Mouse (Mus musculus): ENCODE measurements around the gene Midn. TPM values are rescaled to one million over a fixed set of nuclear protein-coding genes. Genes with fewer than 3 reads are reported as not detected.

Midn gene
- polyA plus RNA-seq, 1 experiment from 2014 or later: 18.6 TPM

GRCm38 (mm10) chr10:80177441-80178279 is 29.6 kb downstream of the Midn start:
- 68% methylated on average over 7 of the region's 7 CpGs for WGBS
- Histone ChIP-seq H3K9ac (no peak overlapping the region), H3K4me1 (peaks cover 28% of the 10 kb centered on the region), H3K9me3 (no peaks in the 10 kb centered on the region), H3K36me3 (no peaks in the 10 kb centered on the region), H3K4me2 (no peak overlapping the region), H3K27ac (no peak overlapping the region), H3K27me3 (no peaks in the 10 kb centered on the region), H3K4me3 (no peak overlapping the region)
- ATAC-seq (ENCODE audit: borderline replicate concordance, extremely low read depth, low FRiP score, low TSS enrichment): no peak

GRCm38 (mm10) chr10:80179068-80180051 is 31.3 kb downstream of the Midn start, which contains the start of gene Efna2:
Gene Efna2, plus strand, starts transcription at chr10:80179482.
- 2% methylated on average over 62 of the region's 106 CpGs for WGBS

GRCm38 (mm10) chr10:80180288-80180687 is 32.2 kb downstream of the Midn start:
- no peaks in the 10 kb centered on the region for H3K36me3 ChIP-seq
- H3K9ac ChIP-seq: peak overlapping the region; percentile 70
- ATAC-seq (ENCODE audit: borderline replicate concordance, extremely low read depth, low FRiP score, low TSS enrichment): no peak
- H3K4me1 ChIP-seq: peaks cover 23% of the 10 kb centered on the region
- 28% methylated on average over 6 of the region's 6 CpGs for WGBS
- peak overlapping the region; percentile 64 for H3K4me2 ChIP-seq
- peak overlapping the region; percentile 58 for H3K4me3 ChIP-seq
- H3K27me3 ChIP-seq: no peaks in the 10 kb centered on the region
- no peak overlapping the region for H3K27ac ChIP-seq
- no peaks in the 10 kb centered on the region for H3K9me3 ChIP-seq

More at GRCm38 (mm10) chr10:80179068-80180051, 31.3 kb downstream of the Midn start, which contains the start of gene Efna2:
- H3K9ac ChIP-seq: peak within 1 kb of the TSS; percentile 70
- H3K36me3 ChIP-seq: no peaks in the 10 kb centered on the region
- H3K4me3 ChIP-seq: peak within 1 kb of the TSS; percentile 58
- H3K27me3 ChIP-seq: no peaks in the 10 kb centered on the region
- H3K4me2 ChIP-seq: peak within 1 kb of the TSS; percentile 64
- H3K27ac ChIP-seq: peak within 1 kb of the TSS; percentile 49
- H3K4me1 ChIP-seq: peaks cover 23% of the 10 kb centered on the region
- peak; percentile 68; the same call in 1 of the 2 replicates for ATAC-seq (ENCODE audit: borderline replicate concordance, extremely low read depth, low FRiP score, low TSS enrichment)
- H3K9me3 ChIP-seq: no peaks in the 10 kb centered on the region

- ATAC-seq (ENCODE audit: borderline replicate concordance, extremely low read depth, low FRiP score, low TSS enrichment): no peak
- H3K36me3 ChIP-seq: no peaks in the 10 kb centered on the region
- H3K9me3 ChIP-seq: no peaks in the 10 kb centered on the region
- peak overlapping the region; percentile 58 for H3K4me3 ChIP-seq
- H3K9ac ChIP-seq: peak overlapping the region; percentile 70; the same call in 1 of the 2 replicates
- no peaks in the 10 kb centered on the region for H3K27me3 ChIP-seq
- no peak overlapping the region for H3K27ac ChIP-seq
- peaks cover 20% of the 10 kb centered on the region for H3K4me1 ChIP-seq
- 41% methylated on average over 5 of the region's 5 CpGs for WGBS
- peak overlapping the region; percentile 64 for H3K4me2 ChIP-seq
These were observed 32.8 kb downstream of the Midn start for GRCm38 (mm10) chr10:80180823-80181222.

- 89% methylated on average over 7 of the region's 7 CpGs for WGBS
- H3K36me3 ChIP-seq: no peaks in the 10 kb centered on the region
- no peak overlapping the region for H3K4me2 ChIP-seq
These were observed 34.5 kb downstream of the Midn start for GRCm38 (mm10) chr10:80182547-80182946.

GRCm38 (mm10) chr10:80186649-80187048 is 38.6 kb downstream of the Midn start:
- peaks cover 31% of the 10 kb centered on the region for H3K27me3 ChIP-seq
- WGBS: 59% methylated on average over 27 of the region's 27 CpGs
- H3K4me2 ChIP-seq: no peak overlapping the region

More at GRCm38 (mm10) chr10:80182547-80182946, 34.5 kb downstream of the Midn start:
- Histone ChIP-seq H3K27me3 (no peaks in the 10 kb centered on the region), H3K4me3 (no peak overlapping the region), H3K9ac (no peak overlapping the region), H3K9me3 (no peaks in the 10 kb centered on the region), H3K27ac (no peak overlapping the region), H3K4me1 (peaks cover 19% of the 10 kb centered on the region)
- ATAC-seq (ENCODE audit: borderline replicate concordance, extremely low read depth, low FRiP score, low TSS enrichment): no peak

GRCm38 (mm10) chr10:80187739-80188138 is 39.7 kb downstream of the Midn start:
- peaks cover 10% of the 10 kb centered on the region; the same call in 1 of the 2 replicates for H3K36me3 ChIP-seq
- no peaks in the 10 kb centered on the region for H3K9me3 ChIP-seq
- ATAC-seq (ENCODE audit: borderline replicate concordance, extremely low read depth, low FRiP score, low TSS enrichment): no peak
- H3K9ac ChIP-seq: no peak overlapping the region
- H3K27me3 ChIP-seq: peaks cover 41% of the 10 kb centered on the region
- WGBS: 90% methylated on average over 10 of the region's 10 CpGs
- H3K27ac ChIP-seq: no peak overlapping the region
- peaks cover 15% of the 10 kb centered on the region for H3K4me1 ChIP-seq
- H3K4me3 ChIP-seq: no peak overlapping the region
- H3K4me2 ChIP-seq: no peak overlapping the region

More at GRCm38 (mm10) chr10:80186649-80187048, 38.6 kb downstream of the Midn start:
- peaks cover 15% of the 10 kb centered on the region for H3K4me1 ChIP-seq
- no peak overlapping the region for H3K9ac ChIP-seq
- H3K4me3 ChIP-seq: no peak overlapping the region
- no peak for ATAC-seq (ENCODE audit: borderline replicate concordance, extremely low read depth, low FRiP score, low TSS enrichment)
- H3K27ac ChIP-seq: no peak overlapping the region
- no peaks in the 10 kb centered on the region for H3K9me3 ChIP-seq
- H3K36me3 ChIP-seq: peaks cover 10% of the 10 kb centered on the region; the same call in 1 of the 2 replicates

- WGBS: 82% methylated on average over 15 of the region's 15 CpGs
- peaks cover 41% of the 10 kb centered on the region for H3K27me3 ChIP-seq
These were observed 40.5 kb downstream of the Midn start for GRCm38 (mm10) chr10:80188453-80189024.

GRCm38 (mm10) chr10:80189999-80190398 is 41.9 kb downstream of the Midn start:
- Histone ChIP-seq H3K4me3 (peak overlapping the region; percentile 41), H3K9me3 (no peaks in the 10 kb centered on the region), H3K4me2 (peak overlapping the region; percentile 72), H3K27me3 (peaks cover 41% of the 10 kb centered on the region), H3K9ac (no peak overlapping the region), H3K4me1 (peaks cover 15% of the 10 kb centered on the region), H3K27ac (no peak overlapping the region), H3K36me3 (peaks cover 10% of the 10 kb centered on the region; the same call in 1 of the 2 replicates)
- 9% methylated on average over 21 of the region's 21 CpGs for WGBS
- ATAC-seq (ENCODE audit: borderline replicate concordance, extremely low read depth, low FRiP score, low TSS enrichment): no peak

More at GRCm38 (mm10) chr10:80188453-80189024, 40.5 kb downstream of the Midn start:
- ATAC-seq (ENCODE audit: borderline replicate concordance, extremely low read depth, low FRiP score, low TSS enrichment): no peak
- H3K9me3 ChIP-seq: no peaks in the 10 kb centered on the region
- no peak overlapping the region for H3K9ac ChIP-seq
- peaks cover 10% of the 10 kb centered on the region; the same call in 1 of the 2 replicates for H3K36me3 ChIP-seq
- H3K27ac ChIP-seq: no peak overlapping the region
- peaks cover 15% of the 10 kb centered on the region for H3K4me1 ChIP-seq
- no peak overlapping the region for H3K4me3 ChIP-seq
- H3K4me2 ChIP-seq: no peak overlapping the region

GRCm38 (mm10) chr10:80190491-80191051 is 42.5 kb downstream of the Midn start:
- Histone ChIP-seq H3K4me3 (peak overlapping the region; percentile 41), H3K27ac (no peak overlapping the region), H3K9me3 (no peaks in the 10 kb centered on the region), H3K27me3 (peaks cover 41% of the 10 kb centered on the region), H3K9ac (peak overlapping the region; percentile 44), H3K36me3 (peaks cover 10% of the 10 kb centered on the region; the same call in 1 of the 2 replicates), H3K4me1 (peaks cover 15% of the 10 kb centered on the region), H3K4me2 (peak overlapping the region; percentile 72)
- WGBS: under 1% methylated on average over 48 of the region's 48 CpGs
- no peak; the same call in 1 of the 2 replicates for ATAC-seq (ENCODE audit: borderline replicate concordance, extremely low read depth, low FRiP score, low TSS enrichment)

- H3K4me1 ChIP-seq: peaks cover 15% of the 10 kb centered on the region
- H3K27me3 ChIP-seq: peaks cover 34% of the 10 kb centered on the region
- 77% methylated on average over 6 of the region's 6 CpGs for WGBS
These were observed 45.9 kb downstream of the Midn start for GRCm38 (mm10) chr10:80193976-80194375.

More at GRCm38 (mm10) chr10:80193976-80194375, 45.9 kb downstream of the Midn start:
- H3K4me3 ChIP-seq: no peak overlapping the region
- H3K27ac ChIP-seq: no peak overlapping the region
- ATAC-seq (ENCODE audit: borderline replicate concordance, extremely low read depth, low FRiP score, low TSS enrichment): no peak
- no peak overlapping the region for H3K9ac ChIP-seq
- H3K36me3 ChIP-seq: no peaks in the 10 kb centered on the region
- H3K4me2 ChIP-seq: no peak overlapping the region
- no peaks in the 10 kb centered on the region for H3K9me3 ChIP-seq

Measured in lung, embryonic 15.5 days (tissue).